Mouse (Mus musculus) embryonic facial prominence, embryonic 14.5 days (tissue): Measurements from ENCODE around the gene Sp9. TPM values are rescaled to one million over a fixed set of nuclear protein-coding genes. Genes with fewer than 3 reads are reported as not detected.

Source experiments
- ATAC-seq: fragments of 200-750 bp; cut with Nextera tagmentation; 2 replicates; pipeline ENCODE4 v1.8.0; 2017; ENCODE audit warnings: low read depth, moderate number of reproducible peaks, moderate TSS enrichment
- DNase-seq: peaks from one replicate; pipeline ENCODE4 v3.0.0-alpha.2; 2015; ENCODE audit warnings: low spot score
- H3K27ac ChIP-seq: fragments of 300-500 bp; sonication (generic); replicated peaks from 2 replicates; pipeline ENCODE4 v1.5.1; 2014; ENCODE audit warnings: low read depth, mild to moderate bottlenecking, low read length, moderate library complexity
- H3K27me3 ChIP-seq: fragments of 300-500 bp; sonication (generic); replicated peaks from 2 replicates; pipeline ENCODE4 v1.6.1; 2014; ENCODE audit warnings: low read length; ENCODE audit not compliant: control insufficient read depth, insufficient read depth
- H3K36me3 ChIP-seq: fragments of 300-500 bp; sonication (generic); 2 replicates; pipeline ENCODE4 v1.6.1; 2014; ENCODE audit warnings: low read length, mixed read lengths; ENCODE audit not compliant: control insufficient read depth, insufficient read depth
- H3K4me1 ChIP-seq: fragments of 300-500 bp; sonication (generic); 2 replicates; pipeline ENCODE4 v1.6.1; 2014; ENCODE audit warnings: antibody characterized with exemption, low read length; ENCODE audit not compliant: control insufficient read depth, insufficient read depth
- H3K4me2 ChIP-seq: fragments of 300-500 bp; sonication (generic); 2 replicates; pipeline ENCODE4 v1.6.1; 2014; ENCODE audit warnings: low read depth, mild to moderate bottlenecking, low read length, moderate library complexity, mixed read lengths
- H3K4me3 ChIP-seq: fragments of 300-500 bp; sonication (generic); 2 replicates; pipeline ENCODE4 v1.5.1; 2014; ENCODE audit warnings: low read depth, mild to moderate bottlenecking, low read length
- H3K9ac ChIP-seq: fragments of 300-500 bp; sonication (generic); 2 replicates; pipeline ENCODE4 v1.6.1; 2014; ENCODE audit warnings: low read depth, mild to moderate bottlenecking, low read length, moderate library complexity, mixed read lengths
- H3K9me3 ChIP-seq: fragments of 300-500 bp; sonication (generic); 2 replicates; pipeline ENCODE4 v1.6.1; 2016; ENCODE audit warnings: low read length; ENCODE audit not compliant: control insufficient read depth
- WGBS: fragments of 180-500 bp; shearing (Covaris S2); extraction: QIAGEN DNeasy Blood & Tissue Kit; methylation state at CpG from one replicate; pipeline ENCODE4 v1.1.7; 2014; 5-methylcytosine and 5-hydroxymethylcytosine counted together
- polyA plus RNA-seq: library from polyadenylated mRNA; unstranded; fragments of >200 nt; fragmentation: Nextera tagmentation; extraction: Ambion mirVana; gene quantifications from 2 replicates; pipeline ENCODE4 v1.2.1, GENCODE M21; 2014

Gene Sp9
- polyA plus RNA-seq = 1.2 and 1.5 TPM in 2 replicates

GRCm38 (mm10) chr2:73271459-73272161, at the start of gene Sp9:
Gene Sp9, plus strand, starts transcription at chr2:73271925.
- Histone ChIP-seq H3K27me3 (peaks cover 84% of the 10 kb centered on the region), H3K4me3 (peak within 1 kb of the TSS; percentile 46), H3K9ac (peak within 1 kb of the TSS; percentile 62), H3K36me3 (no peaks in the 10 kb centered on the region), H3K27ac (no peak within 1 kb of the TSS; the same call in 1 of the 2 replicates), H3K4me1 (peaks cover 19% of the 10 kb centered on the region), H3K9me3 (no peaks in the 10 kb centered on the region), H3K4me2 (peak within 1 kb of the TSS; percentile 72)
- peak; percentile 79 for ATAC-seq
- peak; percentile 91 for DNase-seq
- under 1% methylated on average over 48 of the region's 48 CpGs for WGBS

- no peaks in the 10 kb centered on the region for H3K4me1 ChIP-seq
- DNase-seq = no peak
- 48% methylated on average over 3 of the region's 3 CpGs for WGBS
Observed at GRCm38 (mm10) chr2:73231081-73231480, 40.6 kb upstream of the Sp9 start.

DNA sequence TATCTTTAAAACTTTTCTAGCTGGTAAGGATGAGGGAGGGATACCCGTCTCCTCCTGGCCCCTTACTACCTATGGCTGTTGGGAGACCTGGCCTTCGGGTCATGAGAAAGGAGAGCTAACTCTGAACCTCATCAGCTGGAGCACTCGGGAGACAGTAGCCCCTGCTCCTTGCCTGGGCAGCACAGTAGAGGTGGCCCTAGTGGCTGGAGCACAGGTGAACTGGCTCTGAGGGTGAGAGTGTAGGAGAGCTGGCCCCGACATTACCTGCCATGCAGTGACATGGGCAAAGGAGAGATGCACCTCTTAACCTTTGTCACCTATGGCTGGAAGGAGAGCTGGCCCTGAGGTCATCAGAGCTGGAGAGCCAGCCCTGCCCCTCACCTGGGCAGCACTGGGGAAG, 30.4 kb upstream of the Sp9 start:
- Histone ChIP-seq H3K36me3 (no peaks in the 10 kb centered on the region), H3K4me2 (no peak overlapping the region), H3K27me3 (no peaks in the 10 kb centered on the region), H3K9ac (no peak overlapping the region), H3K9me3 (no peaks in the 10 kb centered on the region), H3K4me1 (no peaks in the 10 kb centered on the region), H3K4me3 (no peak overlapping the region), H3K27ac (no peak overlapping the region)
- no peak for ATAC-seq
- DNase-seq = no peak
- WGBS = 82% methylated on average over 4 of the region's 4 CpGs

More at GRCm38 (mm10) chr2:73231081-73231480, 40.6 kb upstream of the Sp9 start:
- Histone ChIP-seq H3K27me3 (no peaks in the 10 kb centered on the region), H3K9ac (no peak overlapping the region), H3K4me3 (no peak overlapping the region), H3K27ac (no peak overlapping the region), H3K36me3 (no peaks in the 10 kb centered on the region), H3K9me3 (no peaks in the 10 kb centered on the region), H3K4me2 (no peak overlapping the region)
- ATAC-seq = no peak

GRCm38 (mm10) chr2:73248701-73249100, 23.0 kb upstream of the Sp9 start:
- Histone ChIP-seq H3K27ac (no peak overlapping the region), H3K4me3 (no peak overlapping the region), H3K9me3 (0 out of 2 replicates have a peak, but pooled peaks cover 5% of the 10 kb centered on the region), H3K4me2 (no peak overlapping the region), H3K36me3 (no peaks in the 10 kb centered on the region), H3K4me1 (no peaks in the 10 kb centered on the region), H3K27me3 (no peaks in the 10 kb centered on the region), H3K9ac (no peak overlapping the region)
- 83% methylated on average over 4 of the region's 4 CpGs for WGBS
- DNase-seq (no peak), ATAC-seq (no peak)

DNA sequence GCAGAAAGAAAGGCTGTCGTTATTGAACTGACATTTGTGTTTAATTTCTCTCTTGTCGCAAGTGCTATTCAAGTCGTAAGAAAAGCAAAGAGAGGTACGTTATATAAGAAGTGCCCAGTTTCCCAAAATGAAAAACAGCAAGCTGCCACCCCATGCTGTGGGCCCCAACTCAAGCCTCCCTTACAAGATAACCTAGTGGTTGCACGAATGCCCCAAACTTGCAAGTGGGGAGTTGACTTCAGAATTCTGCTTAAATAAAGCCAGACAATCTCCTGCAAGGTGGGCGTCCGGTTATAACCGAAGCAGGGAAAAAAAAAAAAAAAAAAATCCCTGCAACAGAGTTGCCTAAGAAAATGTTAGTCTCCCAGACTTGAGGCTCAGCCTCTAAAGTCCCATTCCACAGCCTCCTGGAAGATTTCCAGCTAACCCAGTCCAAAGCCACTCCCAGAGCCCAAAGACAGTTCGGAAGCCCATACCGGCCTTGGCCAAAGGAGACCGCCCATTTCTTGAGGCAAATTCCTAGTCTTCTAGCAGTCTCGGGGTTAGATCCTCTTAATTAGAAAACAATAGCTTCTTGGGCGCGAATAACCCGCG, 8.5 kb upstream of the Sp9 start:
- peak overlapping the region; percentile 60 for H3K9ac ChIP-seq
- H3K9me3 ChIP-seq = no peaks in the 10 kb centered on the region
- no peaks in the 10 kb centered on the region for H3K36me3 ChIP-seq
- 4% methylated on average over 16 of the region's 16 CpGs for WGBS
- peak overlapping the region; percentile 47 for H3K4me3 ChIP-seq
- ATAC-seq = no peak
- H3K27ac ChIP-seq = no peak overlapping the region; the same call in 1 of the 2 replicates
- peak overlapping the region; percentile 80 for H3K4me2 ChIP-seq
- DNase-seq = peak; percentile 55
- H3K27me3 ChIP-seq = peaks cover 49% of the 10 kb centered on the region
- H3K4me1 ChIP-seq = peaks cover 13% of the 10 kb centered on the region

- ATAC-seq = peak; percentile 67; the same call in 1 of the 2 replicates
- Histone ChIP-seq H3K4me3 (peak overlapping the region; percentile 47), H3K9me3 (no peaks in the 10 kb centered on the region), H3K36me3 (no peaks in the 10 kb centered on the region), H3K9ac (peak overlapping the region; percentile 60), H3K4me2 (peak overlapping the region; percentile 80), H3K27me3 (peaks cover 54% of the 10 kb centered on the region), H3K4me1 (peaks cover 13% of the 10 kb centered on the region), H3K27ac (no peak overlapping the region; the same call in 1 of the 2 replicates)
- peak; percentile 62 for DNase-seq
- 2% methylated on average over 38 of the region's 38 CpGs for WGBS
Observed at GRCm38 (mm10) chr2:73263794-73264610, 7.7 kb upstream of the Sp9 start.

DNA sequence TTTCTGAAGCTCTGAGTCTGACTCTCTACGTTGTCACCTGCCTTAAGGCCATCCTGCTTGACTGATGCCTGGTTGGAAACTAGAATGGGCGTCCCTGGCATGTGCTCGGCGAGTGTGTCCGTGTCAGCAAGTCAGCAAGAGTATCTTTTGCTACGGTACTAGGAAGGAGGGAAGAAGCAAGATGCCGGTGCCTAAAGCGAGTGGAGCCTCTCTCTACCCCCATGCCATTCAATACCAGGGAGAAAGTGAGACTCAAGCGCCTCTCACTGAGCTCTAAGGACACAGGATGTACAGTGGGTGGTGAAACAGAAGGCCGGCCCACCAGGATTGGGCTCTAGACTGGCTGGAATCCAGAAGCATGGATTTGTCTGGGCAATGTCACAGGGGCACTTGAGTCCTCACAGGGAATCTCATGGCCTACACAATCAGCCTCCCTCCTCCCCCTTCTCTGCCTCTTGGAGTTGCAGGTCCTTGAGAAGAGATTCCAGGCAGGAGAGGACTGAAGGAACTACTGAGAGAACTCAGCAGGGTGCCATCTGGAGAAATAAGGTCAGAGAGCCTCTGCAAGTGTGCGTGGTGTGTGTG, 7.0 kb upstream of the Sp9 start:
- H3K9ac ChIP-seq = no peak overlapping the region; the same call in 1 of the 2 replicates
- WGBS = 7% methylated on average over 10 of the region's 11 CpGs
- peaks cover 57% of the 10 kb centered on the region for H3K27me3 ChIP-seq

GRCm38 (mm10) chr2:73266011-73266410, 5.7 kb upstream of the Sp9 start:
- no peak overlapping the region for H3K9ac ChIP-seq
- peak; percentile 10 for DNase-seq
- ATAC-seq = no peak
- no peak overlapping the region for H3K4me2 ChIP-seq
- no peaks in the 10 kb centered on the region for H3K9me3 ChIP-seq
- WGBS = 11% methylated on average over 5 of the region's 5 CpGs
- peaks cover 13% of the 10 kb centered on the region for H3K4me1 ChIP-seq
- H3K36me3 ChIP-seq = no peaks in the 10 kb centered on the region
- peaks cover 70% of the 10 kb centered on the region for H3K27me3 ChIP-seq
- no peak overlapping the region for H3K4me3 ChIP-seq
- H3K27ac ChIP-seq = no peak overlapping the region

More for the DNA sequence above, 7.0 kb upstream of the Sp9 start:
- H3K4me3 ChIP-seq = peak overlapping the region; percentile 47
- no peak overlapping the region for H3K27ac ChIP-seq
- H3K4me2 ChIP-seq = peak overlapping the region; percentile 80
- H3K9me3 ChIP-seq = no peaks in the 10 kb centered on the region
- DNase-seq (peak; percentile 5), ATAC-seq (no peak)
- H3K36me3 ChIP-seq = no peaks in the 10 kb centered on the region
- H3K4me1 ChIP-seq = peaks cover 13% of the 10 kb centered on the region
